Mouse (Mus musculus) MEL (cell line): ENCODE measurements at regions not wholly inside any gene's neighbourhood (a gene's known extent, or its start where the extent isn't known, plus 50 kb on each side); places are given as distances from the start of the nearest gene placed in this dataset.

ENCODE experiments used
- CTCF ChIP-seq, 3 experiments: IDR thresholded peaks in 2 of 3; conservative IDR thresholded peaks in 1 of 3; 2 replicates each; pipeline ENCODE4 v1.5.1; 2011 to 2012; ENCODE audit warnings: low read length in 3 of 3, low read depth in 2 of 3, mild to moderate bottlenecking in 2 of 3, improper control_type of control experiment in 1 of 3, inconsistent platforms in 1 of 3, mixed read lengths in 1 of 3, moderate library complexity in 1 of 3; ENCODE audit not compliant: control insufficient read depth in 1 of 3, insufficient read depth in 1 of 3, poor library complexity in 1 of 3, severe bottlenecking in 1 of 3
- E2F4 ChIP-seq: IDR thresholded peaks from 2 replicates; pipeline ENCODE4 v1.6.1; 2011; ENCODE audit warnings: low read depth, low read length, improper control_type of control experiment, borderline replicate concordance
- POLR2A ChIP-seq, 2 experiments: IDR thresholded peaks; 2 replicates each; pipeline ENCODE4 v1.6.1; 2011 to 2012; ENCODE audit warnings: low read length in 2 of 2, mild to moderate bottlenecking in 2 of 2, control low read depth in 1 of 2, improper control_type of control experiment in 1 of 2, low read depth in 1 of 2, moderate library complexity in 1 of 2; ENCODE audit not compliant: control insufficient read depth in 1 of 2, insufficient read depth in 1 of 2, poor library complexity in 1 of 2
- ZNF384 ChIP-seq: IDR thresholded peaks from 2 replicates; pipeline ENCODE4 v1.6.1; 2012; ENCODE audit warnings: low read depth, mild to moderate bottlenecking, inconsistent platforms, low read length, improper control_type of control experiment

DNA sequence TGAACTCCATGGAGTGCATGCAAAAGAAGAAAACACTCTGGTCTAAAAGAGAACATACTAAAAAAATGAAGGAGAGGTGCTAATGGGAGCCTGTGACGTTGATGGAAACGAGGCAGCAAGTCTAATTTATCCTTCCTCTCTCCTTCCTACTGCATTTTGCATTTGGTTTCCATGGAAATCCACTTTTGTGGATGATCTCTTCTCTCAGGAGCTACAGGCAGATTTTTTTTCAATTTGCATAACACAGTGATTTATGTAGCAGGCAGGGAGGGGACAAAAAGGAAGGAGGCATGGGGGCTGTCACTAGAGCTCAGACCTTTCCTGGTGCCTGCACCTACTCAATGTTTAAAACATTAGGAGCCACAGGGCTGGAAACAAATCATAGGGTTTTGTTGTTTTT, 167.7 kb upstream of the Atp10a start:
- no peak for TF ChIP-seq ZNF384
- TF ChIP-seq POLR2A (IDR thresholded peaks at IDR 0.05; ENCODE audit: control insufficient read depth in 1 of 2, insufficient read depth in 1 of 2, low read depth in 1 of 2, low read length in 2 of 2, poor library complexity in 1 of 2), result no peak
- TF ChIP-seq E2F4, result no peak
- no peak for TF ChIP-seq CTCF (IDR thresholded peaks at IDR 0.05 in 2 of 3, conservative IDR thresholded peaks at IDR 0.05 in 1 of 3; ENCODE audit: control insufficient read depth in 1 of 3, insufficient read depth in 1 of 3, low read depth in 2 of 3, low read length in 3 of 3, poor library complexity in 1 of 3, severe bottlenecking in 1 of 3)
